Mouse (Mus musculus) ES-Bruce4 (cell line): Measurements from ENCODE around the gene Celsr3. TPM values are rescaled to one million over a fixed set of nuclear protein-coding genes. Genes with fewer than 3 reads are reported as not detected.
A peak's percentile ranks its signal among the peaks of the same experiment; 100 is the strongest.

Experiments used
- H3K27ac ChIP-seq: 2 replicates; pipeline ENCODE4 v1.5.1; 2012; ENCODE audit warnings: low read length, inconsistent platforms; ENCODE audit not compliant: insufficient read depth
- H3K27me3 ChIP-seq: 2 replicates; pipeline ENCODE4 v1.6.1; 2012; ENCODE audit warnings: mild to moderate bottlenecking, low read length, inconsistent platforms; ENCODE audit not compliant: control insufficient read depth, poor library complexity, insufficient read depth, severe bottlenecking
- H3K36me3 ChIP-seq: 2 replicates; pipeline ENCODE4 v1.6.1; 2012; ENCODE audit warnings: inconsistent platforms, mild to moderate bottlenecking, low read length, moderate library complexity; ENCODE audit not compliant: control insufficient read depth, poor library complexity, insufficient read depth, severe bottlenecking
- H3K4me1 ChIP-seq: one replicate; pipeline ENCODE4 v1.8.1; 2011; ENCODE audit warnings: low read length; ENCODE audit not compliant: control insufficient read depth, insufficient read depth
- H3K4me3 ChIP-seq: 2 replicates; pipeline ENCODE4 v1.5.1; 2011; ENCODE audit warnings: low read depth, mild to moderate bottlenecking, low read length
- H3K9ac ChIP-seq: 2 replicates; pipeline ENCODE4 v1.6.1; 2012; ENCODE audit warnings: low read depth, mild to moderate bottlenecking, inconsistent platforms; ENCODE audit not compliant: poor library complexity, severe bottlenecking
- H3K9me3 ChIP-seq: replicated peaks from 2 replicates; pipeline ENCODE4 v1.6.1; 2012; ENCODE audit warnings: mild to moderate bottlenecking, low read length, inconsistent platforms; ENCODE audit not compliant: control insufficient read depth, poor library complexity, insufficient read depth, severe bottlenecking
- CTCF ChIP-seq: IDR thresholded peaks from one replicate; pipeline ENCODE4 v1.8.1; 2011; ENCODE audit warnings: low read depth, low read length
- EP300 ChIP-seq: IDR thresholded peaks from 2 replicates; pipeline ENCODE4 v1.6.1; 2011; ENCODE audit warnings: low read depth, low read length; ENCODE audit not compliant: insufficient read depth
- POLR2A ChIP-seq: IDR thresholded peaks from one replicate; pipeline ENCODE4 v1.8.1; 2011; ENCODE audit warnings: low read length; ENCODE audit not compliant: insufficient read depth
- polyA plus RNA-seq: library from polyadenylated mRNA; stranded (reverse); fragments of >200 nt; gene quantifications from 2 replicates; pipeline ENCODE4 v1.2.4, GENCODE M21; 2011; ENCODE audit warnings: low read depth; ENCODE audit not compliant: missing spikeins, insufficient read depth, insufficient read length

Celsr3 gene
- polyA plus RNA-seq, 1 experiment: 3.5 TPM

DNA sequence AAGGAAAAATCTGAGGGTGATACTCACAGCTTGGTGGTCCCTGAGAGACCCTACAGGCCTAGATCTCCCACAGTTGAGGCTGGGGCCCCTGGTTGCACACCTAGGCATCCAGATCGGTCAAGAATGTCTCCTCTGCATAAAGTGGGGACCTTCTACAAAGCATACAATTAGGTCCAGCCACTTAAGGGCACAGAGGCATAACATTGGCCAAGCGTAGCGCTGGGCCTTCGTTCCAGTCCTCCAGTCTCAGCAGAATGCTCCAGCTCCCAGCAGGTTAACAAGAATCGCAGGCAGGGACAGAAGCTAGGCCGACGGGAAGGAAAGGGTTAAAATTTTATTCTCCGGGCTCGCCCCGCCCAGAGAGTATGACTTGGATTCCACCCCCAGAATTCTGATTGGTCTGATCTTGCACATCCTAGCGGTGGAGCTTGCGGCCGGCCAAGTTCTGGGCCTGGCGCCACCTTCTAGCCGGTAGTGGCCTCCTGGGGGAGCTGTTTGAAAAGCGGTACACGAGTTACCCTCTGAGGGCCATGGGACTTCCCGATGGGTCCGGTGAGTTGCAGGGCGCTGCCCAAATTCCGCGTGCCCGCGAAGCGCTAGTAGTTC is 27.6 kb downstream of the Celsr3 start:
- peaks cover 9% of the 10 kb centered on the region for H3K4me1 ChIP-seq
- H3K9ac ChIP-seq: peak overlapping the region; percentile 58
- 0 out of 2 replicates have a peak overlapping the region, but pooled peaks have one; percentile 7 for H3K27ac ChIP-seq
- H3K27me3 ChIP-seq: no peaks in the 10 kb centered on the region
- TF ChIP-seq EP300 (no peak), CTCF (peak; percentile 54), POLR2A (peak; percentile 21)
- H3K9me3 ChIP-seq: no peaks in the 10 kb centered on the region
- no peaks in the 10 kb centered on the region for H3K36me3 ChIP-seq
- peak overlapping the region; percentile 83 for H3K4me3 ChIP-seq

DNA sequence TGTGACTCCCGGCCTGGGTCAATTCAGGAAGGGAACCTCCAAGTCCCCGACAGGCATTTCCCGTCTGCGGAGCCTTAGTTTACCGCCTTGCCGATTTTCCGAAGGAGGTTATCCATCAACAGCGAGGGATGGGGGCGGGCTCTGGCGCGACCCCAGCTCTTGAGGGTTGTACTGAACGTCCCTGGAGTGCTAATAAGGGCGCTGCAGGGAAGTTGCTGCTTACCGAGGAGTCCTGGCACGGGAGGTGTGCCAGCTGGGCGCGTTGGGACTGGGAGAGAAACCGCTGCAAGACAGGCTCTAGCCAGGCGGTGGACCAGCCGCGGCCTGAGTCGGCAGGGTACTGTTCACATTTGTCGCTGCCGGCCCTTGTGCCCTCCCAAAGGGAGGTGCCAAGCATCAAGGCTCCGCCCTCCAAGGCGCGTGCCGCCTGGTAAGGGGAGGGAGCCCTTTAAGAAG is 28.1 kb downstream of the Celsr3 start:
- H3K4me3 ChIP-seq: peak overlapping the region; percentile 83
- TF ChIP-seq POLR2A (peak; percentile 89), EP300 (no peak), CTCF (no peak)
- peak overlapping the region; percentile 58 for H3K9ac ChIP-seq
- H3K36me3 ChIP-seq: no peaks in the 10 kb centered on the region
- peaks cover 8% of the 10 kb centered on the region for H3K4me1 ChIP-seq
- no peaks in the 10 kb centered on the region for H3K9me3 ChIP-seq
- 0 out of 2 replicates have a peak overlapping the region, but pooled peaks have one; percentile 7 for H3K27ac ChIP-seq
- no peaks in the 10 kb centered on the region for H3K27me3 ChIP-seq

DNA sequence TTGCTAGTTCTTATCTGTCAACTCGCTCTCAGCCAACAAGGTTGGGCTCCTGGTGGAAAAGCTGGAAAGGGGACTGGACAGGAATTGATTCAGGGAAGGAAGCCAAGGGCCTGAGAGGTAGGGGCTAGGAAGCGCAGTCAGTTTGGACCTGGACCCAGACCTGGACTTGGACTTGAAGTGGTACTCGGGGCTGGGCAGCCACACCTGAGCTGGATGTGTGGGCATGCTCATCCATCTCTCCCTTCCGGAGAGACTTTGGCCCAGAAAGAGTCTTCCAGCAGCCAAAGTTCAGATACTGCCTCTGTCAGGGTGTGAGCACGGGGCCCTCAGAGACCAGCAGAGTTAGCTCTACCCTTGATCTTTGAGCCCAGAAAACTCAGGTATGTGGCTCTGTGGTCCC is 29.2 kb downstream of the Celsr3 start:
- Histone ChIP-seq H3K27me3 (no peaks in the 10 kb centered on the region), H3K36me3 (no peaks in the 10 kb centered on the region), H3K9me3 (no peaks in the 10 kb centered on the region), H3K27ac (no peak overlapping the region), H3K9ac (0 out of 2 replicates have a peak overlapping the region, but pooled peaks have one; percentile 58), H3K4me1 (peaks cover 6% of the 10 kb centered on the region), H3K4me3 (no peak overlapping the region)
- TF ChIP-seq EP300: no peak
- TF ChIP-seq POLR2A: no peak
- no peak for TF ChIP-seq CTCF

DNA sequence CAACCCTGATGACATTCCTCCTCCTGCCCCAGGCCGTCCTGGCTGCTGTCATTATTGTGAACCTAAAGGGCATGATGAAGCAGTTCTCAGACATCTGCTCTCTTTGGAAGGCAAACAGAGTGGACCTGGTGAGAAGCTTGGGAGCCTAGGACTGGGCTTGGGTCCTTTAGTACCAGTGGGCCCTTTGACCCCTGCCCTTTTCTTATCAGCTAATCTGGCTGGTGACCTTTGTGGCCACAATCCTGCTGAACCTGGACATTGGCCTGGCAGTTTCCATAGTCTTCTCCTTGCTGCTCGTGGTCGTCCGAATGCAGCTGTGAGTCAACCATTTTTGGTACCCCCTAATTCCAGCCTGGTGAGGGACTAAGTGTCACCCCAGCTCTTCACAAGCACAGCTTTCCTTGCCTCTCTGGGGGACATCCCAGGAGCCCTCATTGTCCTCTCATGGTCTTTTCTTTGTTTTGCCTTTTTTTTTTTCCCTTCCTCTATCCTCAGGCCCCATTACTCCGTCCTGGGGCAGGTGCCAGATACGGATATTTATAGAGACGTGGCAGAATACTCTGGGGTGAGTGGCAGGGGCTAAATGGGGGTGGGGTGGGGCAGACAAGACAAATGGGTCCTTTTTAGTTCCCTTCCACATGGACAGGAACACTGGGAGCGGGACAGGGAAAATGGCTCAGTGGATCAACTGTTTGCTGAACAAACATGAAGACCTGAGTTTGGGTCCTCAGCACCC is 32.8 kb downstream of the Celsr3 start:
- Histone ChIP-seq H3K27ac (no peak overlapping the region), H3K36me3 (no peaks in the 10 kb centered on the region), H3K27me3 (no peaks in the 10 kb centered on the region), H3K4me1 (no peaks in the 10 kb centered on the region), H3K4me3 (no peak overlapping the region), H3K9ac (no peak overlapping the region), H3K9me3 (no peaks in the 10 kb centered on the region)
- TF ChIP-seq POLR2A (no peak), EP300 (no peak), CTCF (no peak)

Other genes starting within 250 kb of the Celsr3 start
- gene Wdr6, start 247.6 kb upstream of the Celsr3 start, polyA plus RNA-seq: 24.6 and 24.7 TPM in 2 replicates
- gene P4htm, start 228.7 kb upstream of the Celsr3 start, polyA plus RNA-seq: 2.4 TPM in 2 replicates
- gene Arih2, start 176.9 kb upstream of the Celsr3 start, polyA plus RNA-seq: 131 and 133 TPM in 2 replicates
- 30.1 and 35.7 TPM in 2 replicates for gene Slc25a20, start 164.2 kb upstream of the Celsr3 start, polyA plus RNA-seq
- 58.4 and 72.2 TPM in 2 replicates for gene Prkar2a, start 137.0 kb upstream of the Celsr3 start, polyA plus RNA-seq
- 37.4 and 39.5 TPM in 2 replicates for gene Ip6k2, start 42.5 kb upstream of the Celsr3 start, polyA plus RNA-seq
- gene Nckipsd, start 18.0 kb upstream of the Celsr3 start, polyA plus RNA-seq: 10.3 and 11.8 TPM in 2 replicates
- 8.2 and 8.3 TPM in 2 replicates for gene Slc26a6, start 27.0 kb downstream of the Celsr3 start, polyA plus RNA-seq
- gene Tmem89, start 88.3 kb downstream of the Celsr3 start, polyA plus RNA-seq: not detected in 2 replicates
- 183 and 193 TPM in 2 replicates for gene Uqcrc1, start 110.3 kb downstream of the Celsr3 start, polyA plus RNA-seq
- gene Col7a1, start 127.3 kb downstream of the Celsr3 start, polyA plus RNA-seq: 4.8 and 6.5 TPM in 2 replicates
- gene Ucn2, start 159.7 kb downstream of the Celsr3 start, polyA plus RNA-seq: not detected in 2 replicates
- 3.9 and 4.4 TPM in 2 replicates for gene Pfkfb4, start 165.5 kb downstream of the Celsr3 start, polyA plus RNA-seq
- gene Shisa5, start 212.2 kb downstream of the Celsr3 start, polyA plus RNA-seq: 48.3 and 53.5 TPM in 2 replicates
- gene Trex1, start 233.4 kb downstream of the Celsr3 start, polyA plus RNA-seq: 2.4 TPM in 1 of 2 replicates, not detected in the other
- 17.3 and 20.0 TPM in 2 replicates for gene Atrip, start 247.8 kb downstream of the Celsr3 start, polyA plus RNA-seq